Mouse (Mus musculus) bone marrow macrophage, adult 2 months (primary cell): ENCODE results near the gene B230118H07Rik.

Experiments
- CTCF ChIP-seq: IDR thresholded peaks from 2 replicates; pipeline ENCODE4 v1.5.1; 2012; ENCODE audit warnings: low read depth, mild to moderate bottlenecking, low read length, moderate library complexity
- POLR2A ChIP-seq: IDR thresholded peaks from 2 replicates; pipeline ENCODE4 v1.6.1; 2012; ENCODE audit warnings: mild to moderate bottlenecking, low read depth, low read length, borderline replicate concordance

- TF ChIP-seq CTCF (no peak), POLR2A (no peak)
These were observed 10.1 kb downstream of the B230118H07Rik start for GRCm38 (mm10) chr2:101638979-101639839.
